Mouse (Mus musculus) CH12.LX (cell line): ENCODE measurements around the gene Bysl. TPM values are rescaled to one million over a fixed set of nuclear protein-coding genes. Genes with fewer than 3 reads are reported as not detected.
A peak's percentile ranks its signal among the peaks of the same experiment; 100 is the strongest.

Experiments used
- DNase-seq: peaks from one replicate; pipeline ENCODE4 v3.0.0-alpha.2; 2013; ENCODE audit errors: extremely low read depth
- H3K27ac ChIP-seq: 2 replicates; pipeline ENCODE4 v1.5.1; 2012; ENCODE audit warnings: low read depth, mild to moderate bottlenecking, control low read depth, moderate library complexity; ENCODE audit not compliant: insufficient read depth
- H3K27me3 ChIP-seq: replicated peaks from 2 replicates; pipeline ENCODE3; 2012; ENCODE audit warnings: inconsistent platforms
- H3K36me3 ChIP-seq, 2 experiments: replicated peaks in 1 of 2; 2 replicates each; pipeline versions ENCODE3 to v1.6.1; 2012; ENCODE audit warnings: inconsistent platforms in 1 of 2, low read length in 1 of 2, mild to moderate bottlenecking in 1 of 2, mixed read lengths in 1 of 2, moderate library complexity in 1 of 2; ENCODE audit not compliant: control insufficient read depth in 1 of 2, insufficient read depth in 1 of 2
- H3K4me1 ChIP-seq, 2 experiments: 2 replicates each; pipeline ENCODE4 v1.6.1; 2012; ENCODE audit warnings: inconsistent platforms in 1 of 2, moderate library complexity in 1 of 2; ENCODE audit not compliant: insufficient read depth in 2 of 2, control insufficient read depth in 1 of 2
- H3K4me2 ChIP-seq: 2 replicates; pipeline ENCODE4 v1.6.1; 2012; ENCODE audit warnings: low read depth, mild to moderate bottlenecking, control low read depth; ENCODE audit not compliant: poor library complexity, insufficient read depth, severe bottlenecking
- H3K4me3 ChIP-seq, 3 experiments: fragments of 150-350 bp in 1 of 3; sonication (generic) in 1 of 3; replicated peaks in 1 of 3; 2 replicates each; pipeline versions ENCODE3 to v1.5.1; 2011 to 2012; ENCODE audit warnings: low read depth in 2 of 3, low read length in 2 of 3, mild to moderate bottlenecking in 2 of 3, moderate library complexity in 2 of 3, control low read depth in 1 of 3, improper control_type of control experiment in 1 of 3, inconsistent platforms in 1 of 3, mixed read lengths in 1 of 3; ENCODE audit not compliant: poor library complexity in 1 of 3
- H3K79me2 ChIP-seq: replicated peaks from 2 replicates; pipeline ENCODE4 v1.6.1; 2012; ENCODE audit warnings: mild to moderate bottlenecking, moderate library complexity; ENCODE audit not compliant: control insufficient read depth, poor library complexity, insufficient read depth, severe bottlenecking; ENCODE audit errors: extremely low read depth
- H3K9ac ChIP-seq: 2 replicates; pipeline ENCODE4 v1.6.1; 2012; ENCODE audit warnings: low read depth, mild to moderate bottlenecking, control low read depth, moderate library complexity; ENCODE audit not compliant: insufficient read depth
- H3K9me3 ChIP-seq: replicated peaks from 2 replicates; pipeline ENCODE3; 2012; ENCODE audit warnings: low read length, inconsistent platforms, mixed read lengths
- BHLHE40 ChIP-seq: IDR thresholded peaks from 2 replicates; pipeline ENCODE4 v1.6.1; 2011; ENCODE audit warnings: mild to moderate bottlenecking, low read depth, low read length, improper control_type of control experiment
- CTCF ChIP-seq, 2 experiments: IDR thresholded peaks in 1 of 2; conservative IDR thresholded peaks in 1 of 2; 2 replicates each; pipeline ENCODE4 v1.5.1; 2011 to 2012; ENCODE audit warnings: low read depth in 2 of 2, low read length in 2 of 2, improper control_type of control experiment in 1 of 2, inconsistent platforms in 1 of 2, mild to moderate bottlenecking in 1 of 2, moderate library complexity in 1 of 2
- ELF1 ChIP-seq: IDR thresholded peaks from 2 replicates; pipeline ENCODE4 v1.6.1; 2014; ENCODE audit warnings: low read depth, mild to moderate bottlenecking, inconsistent platforms, low read length, improper control_type of control experiment
- EP300 ChIP-seq: IDR thresholded peaks from 2 replicates; pipeline ENCODE4 v1.6.1; 2011; ENCODE audit warnings: low read length, improper control_type of control experiment
- ETS1 ChIP-seq: conservative IDR thresholded peaks from 2 replicates; pipeline ENCODE4 v1.6.1; 2012; ENCODE audit warnings: low read depth, mild to moderate bottlenecking, inconsistent platforms, low read length, improper control_type of control experiment, moderate library complexity
- HCFC1 ChIP-seq: IDR thresholded peaks from 2 replicates; pipeline ENCODE4 v1.6.1; 2012; ENCODE audit warnings: low read depth, mild to moderate bottlenecking, inconsistent platforms, low read length, improper control_type of control experiment
- JUN ChIP-seq: IDR thresholded peaks from 2 replicates; pipeline ENCODE4 v1.6.1; 2011; ENCODE audit warnings: low read depth, mild to moderate bottlenecking, low read length, improper control_type of control experiment, moderate library complexity; ENCODE audit not compliant: insufficient read depth
- JUND ChIP-seq: conservative IDR thresholded peaks from 2 replicates; pipeline ENCODE4 v1.6.1; 2011; ENCODE audit warnings: low read depth, low read length, improper control_type of control experiment
- KAT2A ChIP-seq: IDR thresholded peaks from 2 replicates; pipeline ENCODE4 v1.6.1; 2012; ENCODE audit warnings: low read length, improper control_type of control experiment, inconsistent platforms; ENCODE audit not compliant: insufficient replicate concordance
- MAFK ChIP-seq: IDR thresholded peaks from 2 replicates; pipeline ENCODE4 v1.6.1; 2011; ENCODE audit warnings: low read length, improper control_type of control experiment; ENCODE audit not compliant: insufficient replicate concordance
- MAZ ChIP-seq: IDR thresholded peaks from 2 replicates; pipeline ENCODE4 v1.6.1; 2012; ENCODE audit warnings: low read depth, mild to moderate bottlenecking, inconsistent platforms, low read length, improper control_type of control experiment, moderate library complexity
- MEF2A ChIP-seq: IDR thresholded peaks from 2 replicates; pipeline ENCODE4 v1.6.1; 2014; ENCODE audit warnings: low read depth, mild to moderate bottlenecking, inconsistent platforms, low read length, improper control_type of control experiment, borderline replicate concordance
- MXI1 ChIP-seq: IDR thresholded peaks from 2 replicates; pipeline ENCODE4 v1.6.1; 2011; ENCODE audit warnings: mild to moderate bottlenecking, low read depth, low read length, improper control_type of control experiment
- MYC ChIP-seq: IDR thresholded peaks from 2 replicates; pipeline ENCODE4 v1.6.1; 2011; ENCODE audit warnings: low read depth, mild to moderate bottlenecking, improper control_type of control experiment, low read length
- NELFE ChIP-seq: IDR thresholded peaks from 2 replicates; pipeline ENCODE4 v1.6.1; 2011; ENCODE audit warnings: low read depth, low read length, improper control_type of control experiment
- NRF1 ChIP-seq: IDR thresholded peaks from 2 replicates; pipeline ENCODE4 v1.6.1; 2014; ENCODE audit warnings: low read depth, mild to moderate bottlenecking, inconsistent platforms, low read length, improper control_type of control experiment, moderate library complexity
- PAX5 ChIP-seq: IDR thresholded peaks from 2 replicates; pipeline ENCODE4 v1.6.1; 2012; ENCODE audit warnings: low read length, inconsistent platforms, mixed read lengths
- POLR2A ChIP-seq: IDR thresholded peaks from 2 replicates; pipeline ENCODE4 v1.6.1; 2011; ENCODE audit warnings: low read depth, mild to moderate bottlenecking, improper control_type of control experiment, low read length
- POLR2AphosphoS2 ChIP-seq: IDR thresholded peaks from 2 replicates; pipeline ENCODE4 v1.6.1; 2011; ENCODE audit warnings: low read depth, low read length, improper control_type of control experiment
- RAD21 ChIP-seq: IDR thresholded peaks from 2 replicates; pipeline ENCODE4 v1.6.1; 2011; ENCODE audit warnings: low read depth, mild to moderate bottlenecking, low read length, improper control_type of control experiment, moderate library complexity
- RCOR1 ChIP-seq: conservative IDR thresholded peaks from 2 replicates; pipeline ENCODE4 v1.6.1; 2012; ENCODE audit warnings: low read depth, mild to moderate bottlenecking, inconsistent platforms, low read length, improper control_type of control experiment
- SIN3A ChIP-seq: IDR thresholded peaks from 2 replicates; pipeline ENCODE4 v1.6.1; 2012; ENCODE audit warnings: low read length, improper control_type of control experiment, inconsistent platforms
- TBP ChIP-seq: conservative IDR thresholded peaks from 2 replicates; pipeline ENCODE4 v1.6.1; 2011; ENCODE audit warnings: low read depth, low read length, improper control_type of control experiment
- TCF12 ChIP-seq: IDR thresholded peaks from 2 replicates; pipeline ENCODE4 v1.6.1; 2014; ENCODE audit warnings: low read depth, mild to moderate bottlenecking, inconsistent platforms, low read length, improper control_type of control experiment
- UBTF ChIP-seq: IDR thresholded peaks from 2 replicates; pipeline ENCODE4 v1.6.1; 2012; ENCODE audit warnings: low read depth, mild to moderate bottlenecking, inconsistent platforms, low read length, improper control_type of control experiment, moderate library complexity
- USF2 ChIP-seq: conservative IDR thresholded peaks from 2 replicates; pipeline ENCODE4 v1.6.1; 2011; ENCODE audit warnings: low read depth, low read length, improper control_type of control experiment
- ZC3H11A ChIP-seq: IDR thresholded peaks from 2 replicates; pipeline ENCODE4 v1.6.1; 2012; ENCODE audit warnings: low read depth, mild to moderate bottlenecking, inconsistent platforms, low read length, improper control_type of control experiment
- ZKSCAN1 ChIP-seq: IDR thresholded peaks from 2 replicates; pipeline ENCODE4 v1.6.1; 2012; ENCODE audit warnings: low read depth, inconsistent platforms, low read length, improper control_type of control experiment, borderline replicate concordance
- ZMIZ1 ChIP-seq: IDR thresholded peaks from 2 replicates; pipeline ENCODE4 v1.6.1; 2012; ENCODE audit warnings: low read depth, mild to moderate bottlenecking, inconsistent platforms, low read length, improper control_type of control experiment
- ZNF384 ChIP-seq: IDR thresholded peaks from 2 replicates; pipeline ENCODE4 v1.6.1; 2012; ENCODE audit warnings: low read depth, low read length, improper control_type of control experiment, inconsistent platforms
- dilution Hi-C: fragments of 300-500 bp; cut with MboI; formaldehyde crosslinking; loops from 2 replicates; pipeline ENCODE4 v1.14.3; 2020; ENCODE audit warnings: low sequenced_read_pairs; ENCODE audit not compliant: extremely low pct_unique_long_range_greater_than_20kb, extremely low pct_ligation_motif_present
- in situ Hi-C: fragments of 300-500 bp; cut with MboI; formaldehyde crosslinking; loops from 3 replicates; pipeline ENCODE4 v1.14.3; 2019; ENCODE audit warnings: low sequenced_read_pairs, low pct_ligation_motif_present, low pct_unique_long_range_greater_than_20kb, mixed read lengths
- polyA plus RNA-seq: library from polyadenylated mRNA; unstranded; fragments of >175 nt; gene quantifications from 2 replicates; pipeline ENCODE4 v1.2.1, GENCODE M21; 2012; ENCODE audit warnings: low read depth; ENCODE audit not compliant: insufficient read length
- total RNA-seq, 2 experiments: library from RNA; depleted of rRNA; stranded (reverse); fragments of 300-350 nt in 1 of 2; fragments of >200 nt in 1 of 2; gene quantifications; 2 replicates each; pipeline ENCODE4 v1.2.3; 2012 to 2014

The Bysl gene
- total and polyA plus RNA-seq, 3 experiments = 24.0 to 60.5 (median 28.0) TPM

GRCm38 (mm10) chr17:47593215-47593853 is 18.0 kb downstream of the Bysl start:
- Histone ChIP-seq H3K79me2 (peaks cover 10% of the 10 kb centered on the region; the same call in 1 of the 2 replicates), H3K4me3 (peak overlapping the region; percentile 64 to 89 (median 84)), H3K9me3 (no peaks in the 10 kb centered on the region), H3K4me1 (peaks cover 13 to 35% of the 10 kb centered on the region in 2 experiments), H3K36me3 (peaks cover 6 to 28% of the 10 kb centered on the region in 2 experiments), H3K27me3 (peaks cover 3% of the 10 kb centered on the region), H3K27ac (no peak overlapping the region; the same call in 1 of the 2 replicates), H3K9ac (peak overlapping the region; percentile 70), H3K4me2 (peak overlapping the region; percentile 82)
- peak; percentile 93 for DNase-seq
- dilution Hi-C loops = no loop called here
- TF ChIP-seq PAX5 (no peak), CTCF (conservative IDR thresholded peaks at IDR 0.05 in 1 of 2, IDR thresholded peaks at IDR 0.05 in 1 of 2; ENCODE audit: low read depth in 2 of 2, low read length in 2 of 2) (no peak), RAD21 (no peak), ELF1 (peak; percentile 88), ETS1 (no peak), ZKSCAN1 (no peak), MEF2A (peak; percentile 46; the same call in 1 of the 2 replicates), POLR2A (peak; percentile 83), BHLHE40 (0 out of 2 replicates have a peak, but pooled peaks have one; percentile 7), EP300 (no peak), JUND (no peak), RCOR1 (no peak), HCFC1 (peak; percentile 51), MXI1 (peak; percentile 82; the same call in 1 of the 2 replicates), KAT2A (no peak), MAZ (no peak), POLR2AphosphoS2 (no peak), UBTF (no peak), USF2 (no peak), ZMIZ1 (no peak), TBP (peak; percentile 45; the same call in 1 of the 2 replicates), NRF1 (peak; percentile 45; the same call in 1 of the 2 replicates), JUN (no peak), SIN3A (peak; percentile 46; the same call in 1 of the 2 replicates), NELFE (peak; percentile 80), TCF12 (peak; percentile 64; the same call in 1 of the 2 replicates), MAFK (no peak), MYC (no peak), ZC3H11A (no peak), ZNF384 (no peak)
- in situ Hi-C loops = no loop called here
